Mouse (Mus musculus) small intestine, adult 10 weeks (tissue): ENCODE results near the gene Atp6v0d1. TPM values are rescaled to one million over a fixed set of nuclear protein-coding genes. Genes with fewer than 3 reads are reported as not detected.

ENCODE experiments used
- polyA plus RNA-seq: library from polyadenylated mRNA; stranded (reverse); fragments of 350-450 nt; fragmentation: Illumina TruSeq; extraction: RNeasy Lipid Tissue Mini Kit (QIAGEN cat#74804); gene quantifications from one replicate; pipeline ENCODE4 v1.2.3, GENCODE M21; 2014; ENCODE audit warnings: low replicate concordance

Gene Atp6v0d1
- 8.5 TPM for polyA plus RNA-seq

DNA sequence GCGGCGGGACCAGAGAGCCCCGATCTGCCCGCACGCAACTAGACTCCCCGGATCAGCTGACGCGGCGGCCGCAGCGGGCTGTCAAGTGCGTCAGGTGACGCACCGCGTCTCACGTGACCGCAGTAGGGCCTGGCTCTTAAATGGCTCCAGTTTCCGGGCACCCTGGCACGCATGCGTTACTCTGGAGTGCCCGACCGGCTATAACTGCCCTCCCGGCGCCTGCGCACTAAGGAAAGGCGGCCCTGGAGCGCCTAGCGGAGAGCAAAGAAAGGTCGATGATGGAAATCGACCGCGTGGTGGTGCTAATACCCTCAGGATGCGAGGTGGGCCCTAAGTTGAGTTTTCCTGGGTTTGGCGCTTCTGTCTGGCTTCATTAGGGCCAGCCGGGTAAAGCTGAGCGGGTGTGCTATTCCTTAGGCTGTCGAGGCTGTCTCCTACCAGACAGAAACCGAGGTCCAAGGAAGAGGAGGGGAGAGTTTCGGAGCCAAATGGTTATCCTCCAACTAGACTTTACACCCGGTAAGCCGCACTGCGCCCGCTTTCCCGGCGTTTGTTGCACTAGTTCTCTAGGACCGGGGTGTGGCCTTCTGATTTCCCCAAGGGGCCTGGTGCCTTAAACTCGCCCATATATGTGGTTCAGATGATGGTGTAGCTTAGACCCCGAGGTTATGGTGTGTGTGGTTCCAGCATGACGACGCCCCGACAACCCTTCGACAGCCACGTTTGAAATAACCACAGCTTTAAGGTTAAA lies at the start of gene Atp6v0d1:
Gene Atp6v0d1 (minus strand): TSS at position 96 of the 751 bp plus-strand sequence.

DNA sequence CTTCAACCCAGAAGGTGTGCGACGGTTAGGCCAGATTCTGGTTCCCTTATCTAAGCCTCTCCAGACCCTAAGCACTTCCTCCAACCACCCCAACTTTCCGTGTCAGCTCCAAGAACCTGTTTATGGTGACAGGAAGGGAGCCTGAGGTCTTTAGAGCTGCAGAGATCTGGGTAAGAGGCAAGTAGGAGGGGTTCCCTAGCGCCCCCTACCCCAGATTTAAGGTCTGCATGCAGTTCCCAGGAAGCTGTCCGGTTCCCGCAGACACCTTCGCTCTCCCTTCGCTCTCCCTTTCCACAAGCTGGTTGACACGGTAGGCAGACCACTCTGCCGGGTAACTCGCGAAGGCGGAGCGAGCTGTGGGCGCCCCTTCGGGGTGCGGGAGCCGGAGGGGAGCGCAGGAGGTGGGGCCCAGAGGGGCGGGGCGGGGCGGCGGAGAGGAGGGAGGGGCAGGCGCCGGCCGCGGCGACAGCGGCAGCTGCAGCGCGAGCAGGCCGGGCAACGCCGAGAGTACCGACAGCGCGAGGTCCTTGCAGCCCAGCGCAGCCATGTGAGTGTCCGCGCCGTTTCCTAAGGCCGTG lies 39.0 kb upstream of the Atp6v0d1 start, which contains the start of gene Ripor1:
Gene Ripor1 (plus strand): TSS at position 452 of the 578 bp plus-strand sequence.

GRCm38 (mm10) chr8:105518436-105519313 lies 47.2 kb downstream of the Atp6v0d1 start, which contains the start of gene Hsd11b2:
Gene Hsd11b2 (plus strand): TSS chr8:105518755.

DNA sequence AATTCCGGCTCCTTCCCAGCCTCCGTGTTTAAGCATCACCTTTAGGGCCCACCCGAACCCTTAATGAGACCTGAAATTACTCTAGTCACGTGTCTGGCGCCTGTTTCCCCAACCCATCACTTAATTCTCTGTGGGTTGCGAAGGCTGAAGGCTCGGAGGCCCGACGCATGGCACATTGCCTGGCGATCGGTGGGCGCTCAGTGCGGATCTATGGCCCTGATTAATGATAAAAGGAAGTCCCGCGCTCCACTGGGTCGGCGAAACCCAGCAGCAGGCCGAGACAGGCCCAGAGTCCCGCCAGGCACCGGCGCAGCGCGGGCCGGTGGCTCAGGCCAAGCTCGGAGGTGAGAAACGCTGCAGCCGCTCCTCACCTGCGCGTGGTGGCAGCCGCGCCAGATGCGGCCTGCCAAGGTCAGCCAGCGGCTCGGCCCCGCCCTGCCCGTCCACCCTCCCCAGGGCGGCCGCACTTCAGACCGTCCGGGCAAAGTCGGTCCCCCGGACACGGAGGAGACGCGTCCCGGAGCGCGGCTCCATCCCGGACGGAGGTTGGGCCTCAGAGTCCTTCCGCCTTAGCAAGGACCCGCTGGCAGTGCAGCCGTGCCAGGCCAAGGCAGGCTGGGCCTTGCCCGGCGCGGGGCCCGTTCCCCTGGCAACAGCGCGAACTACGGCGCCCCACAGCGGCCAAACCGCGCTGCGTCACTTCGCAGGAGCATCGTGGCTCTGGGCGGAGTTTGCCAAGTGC lies 69.2 kb downstream of the Atp6v0d1 start, which contains the start of gene Zdhhc1:
Gene Zdhhc1 (minus strand): TSS at position 464 of the 742 bp plus-strand sequence.

Other genes starting within 250 kb of the Atp6v0d1 start
- gene Lrrc29, start 239.8 kb downstream of the Atp6v0d1 start, polyA plus RNA-seq, result 0.19 TPM
- 9.5 TPM for gene Tmem208, start 239.7 kb downstream of the Atp6v0d1 start, polyA plus RNA-seq
- 0.11 TPM for gene Fhod1, start 218.1 kb downstream of the Atp6v0d1 start, polyA plus RNA-seq
- gene Slc9a5, start 217.2 kb downstream of the Atp6v0d1 start, polyA plus RNA-seq, result not detected
- gene Plekhg4, start 192.8 kb downstream of the Atp6v0d1 start, polyA plus RNA-seq, result not detected
- not detected for gene Kctd19, start 152.5 kb downstream of the Atp6v0d1 start, polyA plus RNA-seq
- not detected for gene Lrrc36, start 152.5 kb downstream of the Atp6v0d1 start, polyA plus RNA-seq
- gene Tppp3, start 94.5 kb downstream of the Atp6v0d1 start, polyA plus RNA-seq, result not detected
- 0.45 TPM for gene Zdhhc1, start 69.1 kb downstream of the Atp6v0d1 start, polyA plus RNA-seq
- 0.89 TPM for gene Hsd11b2, start 47.3 kb downstream of the Atp6v0d1 start, polyA plus RNA-seq
- 0.11 TPM for gene Ripor1, start 39.2 kb upstream of the Atp6v0d1 start, polyA plus RNA-seq
- gene Ctcf, start 70.5 kb upstream of the Atp6v0d1 start, polyA plus RNA-seq, result 64.9 TPM
- not detected for gene Agrp, start 71.3 kb upstream of the Atp6v0d1 start, polyA plus RNA-seq
- 0.30 TPM for gene Carmil2, start 120.2 kb upstream of the Atp6v0d1 start, polyA plus RNA-seq
- gene Acd, start 135.1 kb upstream of the Atp6v0d1 start, polyA plus RNA-seq, result 0.85 TPM
- not detected for gene Pard6a, start 135.1 kb upstream of the Atp6v0d1 start, polyA plus RNA-seq
- not detected for gene 4933405L10Rik, start 141.6 kb upstream of the Atp6v0d1 start, polyA plus RNA-seq
- not detected for gene Enkd1, start 142.2 kb upstream of the Atp6v0d1 start, polyA plus RNA-seq
- 0.22 TPM for gene Gfod2, start 192.6 kb upstream of the Atp6v0d1 start, polyA plus RNA-seq